Mouse (Mus musculus): ENCODE measurements around the gene Mfap2. TPM values are rescaled to one million over a fixed set of nuclear protein-coding genes. Genes with fewer than 3 reads are reported as not detected.

Gene Mfap2
- polyA plus RNA-seq, 1 experiment: not detected

DNA sequence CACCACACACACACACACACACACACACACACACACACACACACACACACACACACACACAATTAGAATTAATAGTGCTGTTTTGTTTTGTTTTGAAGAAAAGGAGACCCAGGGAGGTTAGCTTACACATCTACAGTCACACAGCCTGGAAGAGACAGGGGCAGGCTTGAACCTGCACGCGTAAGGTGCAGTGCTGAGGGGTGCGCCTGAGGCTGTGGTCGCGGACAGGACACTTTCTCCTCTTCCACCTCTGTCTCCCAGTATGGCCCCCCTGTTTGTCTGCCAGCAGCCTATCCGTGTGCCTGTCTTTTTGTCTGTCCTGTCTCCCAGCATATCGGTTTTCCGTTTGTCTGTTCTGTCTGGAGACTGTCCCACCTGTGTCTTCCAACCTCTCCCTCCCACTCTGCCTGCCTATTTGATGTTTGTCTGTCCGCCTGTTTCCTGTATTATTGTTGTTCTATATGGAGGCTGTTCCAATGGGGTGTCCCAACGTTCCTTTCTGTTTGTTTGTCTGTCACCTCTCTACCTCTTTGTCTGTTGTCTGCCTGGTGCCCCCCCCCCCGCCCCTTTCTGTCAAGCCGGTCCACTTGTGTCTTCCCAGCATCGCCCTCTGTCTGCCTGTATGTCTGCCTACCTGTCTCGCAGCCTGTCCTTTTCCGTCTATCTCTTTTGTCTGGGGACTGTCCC lies 24.1 kb upstream of the Mfap2 start:
- Histone ChIP-seq H3K4me1 (ENCODE audit: control insufficient read depth, insufficient read depth, low read length) (peaks cover 26% of the 10 kb centered on the region), H3K4me3 (ENCODE audit: insufficient read depth, low read depth, low read length) (peak overlapping the region; percentile 87), H3K27ac (ENCODE audit: insufficient read depth, low read depth, low read length) (no peak overlapping the region)
- 21% methylated on average over 15 of the region's 15 CpGs for WGBS
- TF ChIP-seq CTCF (IDR thresholded peaks at IDR 0.05; ENCODE audit: insufficient read depth, low read depth, low read length): no peak
- no peak for TF ChIP-seq POLR2A (IDR thresholded peaks at IDR 0.05; ENCODE audit: insufficient read depth, low read depth, low read length)

DNA sequence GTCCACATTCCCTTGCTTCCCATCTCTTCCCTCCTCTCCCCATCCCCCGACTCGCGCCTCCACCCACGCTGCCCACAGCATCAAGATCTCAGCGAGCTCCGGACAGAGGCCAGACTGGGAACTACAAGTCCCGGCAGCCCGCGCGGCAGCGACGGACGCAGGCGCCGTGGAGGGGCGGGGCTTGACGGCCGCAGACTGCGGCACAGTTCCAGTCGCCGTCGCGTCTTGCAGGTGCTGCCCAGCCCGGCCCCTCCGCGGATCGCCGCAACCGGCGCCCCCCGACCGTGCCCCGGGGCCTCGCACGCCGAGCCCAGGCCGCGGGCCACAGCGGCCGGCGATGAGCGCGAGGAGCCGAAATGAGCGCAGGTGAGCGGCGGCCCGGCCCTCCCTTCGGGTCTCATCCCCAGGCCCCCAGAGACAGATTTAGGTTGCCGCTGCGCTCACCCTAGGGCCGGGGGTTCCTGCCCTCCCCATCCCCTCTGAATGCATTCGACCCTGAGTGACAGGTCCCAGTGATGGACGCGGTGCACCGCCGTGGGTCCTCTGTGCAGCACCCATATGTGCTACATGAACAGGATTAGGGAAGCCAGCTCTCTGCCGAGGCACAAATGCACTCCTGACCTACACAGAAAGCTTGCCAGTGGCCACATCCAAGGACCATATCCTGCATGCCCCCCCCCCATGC lies 23.4 kb upstream of the Mfap2 start, which contains the start of gene Atp13a2:
Atp13a2 (plus strand) TSS at position 163 of the 685 bp plus-strand sequence.
- H3K27ac ChIP-seq (ENCODE audit: insufficient read depth, low read depth, low read length): peak within 1 kb of the TSS; percentile 38; the same call in 1 of the 2 replicates
- under 1% methylated on average over 58 of the region's 58 CpGs for WGBS

GRCm38 (mm10) chr4:140987476-140987875 lies 22.7 kb upstream of the Mfap2 start:
- Histone ChIP-seq H3K4me3 (ENCODE audit: insufficient read depth, low read depth, low read length) (peak overlapping the region; percentile 87), H3K4me1 (ENCODE audit: control insufficient read depth, insufficient read depth, low read length) (peaks cover 26% of the 10 kb centered on the region), H3K27ac (ENCODE audit: insufficient read depth, low read depth, low read length) (no peak overlapping the region)
- TF ChIP-seq CTCF (IDR thresholded peaks at IDR 0.05; ENCODE audit: insufficient read depth, low read depth, low read length) (no peak), POLR2A (IDR thresholded peaks at IDR 0.05; ENCODE audit: insufficient read depth, low read depth, low read length) (no peak)
- WGBS: 18% methylated on average over 7 of the region's 7 CpGs

More for the DNA sequence above, 23.4 kb upstream of the Mfap2 start, which contains the start of gene Atp13a2:
- Histone ChIP-seq H3K4me3 (ENCODE audit: insufficient read depth, low read depth, low read length) (peak within 1 kb of the TSS; percentile 87), H3K4me1 (ENCODE audit: control insufficient read depth, insufficient read depth, low read length) (peaks cover 26% of the 10 kb centered on the region)
- TF ChIP-seq CTCF (IDR thresholded peaks at IDR 0.05; ENCODE audit: insufficient read depth, low read depth, low read length) (no peak), POLR2A (IDR thresholded peaks at IDR 0.05; ENCODE audit: insufficient read depth, low read depth, low read length) (peak; percentile 87)

- Histone ChIP-seq H3K27ac (ENCODE audit: insufficient read depth, low read depth, low read length) (no peak overlapping the region), H3K4me3 (ENCODE audit: insufficient read depth, low read depth, low read length) (no peak overlapping the region), H3K4me1 (ENCODE audit: control insufficient read depth, insufficient read depth, low read length) (peaks cover 20% of the 10 kb centered on the region)
- TF ChIP-seq POLR2A (IDR thresholded peaks at IDR 0.05; ENCODE audit: insufficient read depth, low read depth, low read length) (no peak), CTCF (IDR thresholded peaks at IDR 0.05; ENCODE audit: insufficient read depth, low read depth, low read length) (no peak)
- WGBS: 33% methylated on average over 7 of the region's 7 CpGs
These were observed 21.4 kb upstream of the Mfap2 start for GRCm38 (mm10) chr4:140988706-140989290.

DNA sequence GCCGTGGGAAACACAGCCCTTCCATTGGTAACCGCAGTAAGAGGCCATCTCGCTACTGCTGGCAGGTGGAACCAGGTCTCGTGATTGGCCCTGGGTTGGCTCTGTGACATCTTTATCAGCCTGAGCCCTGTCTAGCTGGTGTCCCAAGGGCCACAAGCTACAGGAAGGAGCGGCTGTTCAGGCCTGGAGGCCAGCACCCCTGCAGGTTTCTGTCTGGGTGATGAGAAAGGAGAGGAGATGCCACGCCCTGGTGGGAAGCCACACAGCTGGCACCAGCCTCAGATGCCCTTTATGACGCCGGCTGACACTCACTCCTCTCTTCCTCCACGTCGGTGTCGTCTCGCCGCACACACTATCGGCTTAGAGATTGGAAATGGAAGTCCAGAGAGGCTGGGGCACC lies 20.8 kb upstream of the Mfap2 start:
- Histone ChIP-seq H3K4me1 (ENCODE audit: control insufficient read depth, insufficient read depth, low read length) (peaks cover 20% of the 10 kb centered on the region), H3K4me3 (ENCODE audit: insufficient read depth, low read depth, low read length) (no peak overlapping the region), H3K27ac (ENCODE audit: insufficient read depth, low read depth, low read length) (no peak overlapping the region)
- TF ChIP-seq POLR2A (IDR thresholded peaks at IDR 0.05; ENCODE audit: insufficient read depth, low read depth, low read length) (no peak), CTCF (IDR thresholded peaks at IDR 0.05; ENCODE audit: insufficient read depth, low read depth, low read length) (no peak)
- WGBS: 83% methylated on average over 14 of the region's 14 CpGs

- Histone ChIP-seq H3K4me3 (ENCODE audit: insufficient read depth, low read depth, low read length) (no peak overlapping the region), H3K4me1 (ENCODE audit: control insufficient read depth, insufficient read depth, low read length) (peaks cover 20% of the 10 kb centered on the region), H3K27ac (ENCODE audit: insufficient read depth, low read depth, low read length) (no peak overlapping the region)
- no peak for TF ChIP-seq CTCF (IDR thresholded peaks at IDR 0.05; ENCODE audit: insufficient read depth, low read depth, low read length)
- no peak for TF ChIP-seq POLR2A (IDR thresholded peaks at IDR 0.05; ENCODE audit: insufficient read depth, low read depth, low read length)
- 77% methylated on average over 20 of the region's 20 CpGs for WGBS
These were observed 18.0 kb upstream of the Mfap2 start for GRCm38 (mm10) chr4:140992215-140992614.

- no peak overlapping the region for H3K27ac ChIP-seq (ENCODE audit: insufficient read depth, low read depth, low read length)
- peaks cover 9% of the 10 kb centered on the region for H3K4me1 ChIP-seq (ENCODE audit: control insufficient read depth, insufficient read depth, low read length)
- TF ChIP-seq CTCF (IDR thresholded peaks at IDR 0.05; ENCODE audit: insufficient read depth, low read depth, low read length): no peak
- no peak for TF ChIP-seq POLR2A (IDR thresholded peaks at IDR 0.05; ENCODE audit: insufficient read depth, low read depth, low read length)
- H3K4me3 ChIP-seq (ENCODE audit: insufficient read depth, low read depth, low read length): no peak overlapping the region
- WGBS: 83% methylated on average over 8 of the region's 8 CpGs
These were observed 16.4 kb upstream of the Mfap2 start for GRCm38 (mm10) chr4:140993846-140994245.

DNA sequence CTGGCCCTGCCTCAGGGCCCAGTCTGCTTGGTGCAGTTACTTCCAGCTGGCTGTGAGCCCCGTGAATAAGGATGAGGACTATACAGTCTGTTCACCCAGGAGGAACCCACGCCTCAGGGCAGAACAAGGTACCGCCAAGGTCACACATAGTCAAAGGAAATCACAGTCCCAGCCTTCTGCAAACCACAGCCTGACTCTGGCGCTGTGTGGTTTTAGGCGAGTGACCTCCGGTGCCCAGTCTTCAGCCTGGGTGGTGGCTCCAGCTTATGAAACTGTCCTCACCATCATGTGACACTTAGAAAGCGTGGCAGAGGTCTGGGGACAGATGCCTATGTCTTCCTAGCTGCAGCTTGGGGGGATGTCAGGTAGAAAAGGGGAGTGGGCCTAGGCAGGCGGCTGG lies 14.4 kb upstream of the Mfap2 start:
- H3K4me1 ChIP-seq (ENCODE audit: control insufficient read depth, insufficient read depth, low read length): no peaks in the 10 kb centered on the region
- 88% methylated on average over 8 of the region's 8 CpGs for WGBS
- no peak overlapping the region for H3K27ac ChIP-seq (ENCODE audit: insufficient read depth, low read depth, low read length)
- TF ChIP-seq POLR2A (IDR thresholded peaks at IDR 0.05; ENCODE audit: insufficient read depth, low read depth, low read length): no peak
- TF ChIP-seq CTCF (IDR thresholded peaks at IDR 0.05; ENCODE audit: insufficient read depth, low read depth, low read length): no peak
- no peak overlapping the region for H3K4me3 ChIP-seq (ENCODE audit: insufficient read depth, low read depth, low read length)

- 94% methylated on average over 9 of the region's 9 CpGs for WGBS
- H3K27ac ChIP-seq (ENCODE audit: insufficient read depth, low read depth, low read length): no peak overlapping the region
- no peaks in the 10 kb centered on the region for H3K4me1 ChIP-seq (ENCODE audit: control insufficient read depth, insufficient read depth, low read length)
- TF ChIP-seq CTCF (IDR thresholded peaks at IDR 0.05; ENCODE audit: insufficient read depth, low read depth, low read length) (no peak), POLR2A (IDR thresholded peaks at IDR 0.05; ENCODE audit: insufficient read depth, low read depth, low read length) (no peak)
- H3K4me3 ChIP-seq (ENCODE audit: insufficient read depth, low read depth, low read length): no peak overlapping the region
These were observed 13.4 kb upstream of the Mfap2 start for GRCm38 (mm10) chr4:140996812-140997211.

All from olfactory bulb, adult 2 months (tissue).